Mouse (Mus musculus) left cerebral cortex, postnatal 14 days (tissue): ENCODE results near the gene Itga9. TPM values are rescaled to one million over a fixed set of nuclear protein-coding genes. Genes with fewer than 3 reads are reported as not detected.

ENCODE experiments used
- DNase-seq, 2 experiments: peaks; one replicate each; pipeline ENCODE4 v3.0.0; 2021 to 2022; ENCODE audit warnings: low spot score in 2 of 2, mixed read lengths in 1 of 2
- intact Hi-C: fragments of 180-260 bp; cut with DNase I; formaldehyde crosslinking; loops from one replicate; pipeline ENCODE4 v1.15.1; 2025
- total RNA-seq, 2 experiments: library from RNA; stranded (reverse); gene quantifications; 2 replicates each; pipeline ENCODE4 v1.2.3; 2021

Itga9 gene
- total RNA-seq, 2 experiments from 2014 or later: 7.3 to 8.9 TPM

- DNase-seq: no peak
- intact Hi-C loops: no loop called here
Measured at GRCm38 (mm10) chr9:118741268-118741667, 134.8 kb downstream of the Itga9 start.

- DNase-seq: no peak
- intact Hi-C loops: no loop called here
Measured at GRCm38 (mm10) chr9:118749335-118749949, 143.0 kb downstream of the Itga9 start.

- DNase-seq: no peak
- intact Hi-C loops: no loop called here
Measured at GRCm38 (mm10) chr9:118750828-118751227, 144.3 kb downstream of the Itga9 start.

GRCm38 (mm10) chr9:118752376-118752775 lies 145.9 kb downstream of the Itga9 start:
- DNase-seq: no peak
- intact Hi-C loops: no loop called here

GRCm38 (mm10) chr9:118759462-118759861 lies 153.0 kb downstream of the Itga9 start:
- intact Hi-C loops: no loop called here
- DNase-seq: no peak

GRCm38 (mm10) chr9:118761953-118762590 lies 155.6 kb downstream of the Itga9 start:
- no peak for DNase-seq
- intact Hi-C loops: no loop called here

GRCm38 (mm10) chr9:118762759-118763158 lies 156.3 kb downstream of the Itga9 start:
- intact Hi-C loops: no loop called here

GRCm38 (mm10) chr9:118763203-118763602 lies 156.7 kb downstream of the Itga9 start:
- no peak for DNase-seq
- intact Hi-C loops: no loop called here

More at GRCm38 (mm10) chr9:118762759-118763158, 156.3 kb downstream of the Itga9 start:
- DNase-seq: peak; percentile 66 to 72

- intact Hi-C loops: no loop called here
Measured at GRCm38 (mm10) chr9:118763646-118764045, 157.2 kb downstream of the Itga9 start.

GRCm38 (mm10) chr9:118765059-118765458 lies 158.6 kb downstream of the Itga9 start:
- DNase-seq: no peak
- intact Hi-C loops: no loop called here

More at GRCm38 (mm10) chr9:118763646-118764045, 157.2 kb downstream of the Itga9 start:
- DNase-seq: no peak

GRCm38 (mm10) chr9:118767008-118767407 lies 160.5 kb downstream of the Itga9 start:
- DNase-seq: no peak
- intact Hi-C loops: no loop called here

- intact Hi-C loops: no loop called here
- DNase-seq: no peak
Measured at GRCm38 (mm10) chr9:118768596-118768995, 162.1 kb downstream of the Itga9 start.

GRCm38 (mm10) chr9:118770366-118770765 lies 163.9 kb downstream of the Itga9 start:
- no peak for DNase-seq
- intact Hi-C loops: no loop called here

- intact Hi-C loops: no loop called here
- DNase-seq: no peak
Measured at GRCm38 (mm10) chr9:118774676-118775075, 168.2 kb downstream of the Itga9 start.

- intact Hi-C loops: no loop called here
- DNase-seq: no peak
Measured at GRCm38 (mm10) chr9:118776880-118777438, 170.5 kb downstream of the Itga9 start.

GRCm38 (mm10) chr9:118778596-118778995 lies 172.1 kb downstream of the Itga9 start:
- intact Hi-C loops: no loop called here
- DNase-seq: no peak

- intact Hi-C loops: no loop called here
- no peak for DNase-seq
Measured at GRCm38 (mm10) chr9:118784621-118785020, 178.1 kb downstream of the Itga9 start.

- no peak for DNase-seq
- intact Hi-C loops: no loop called here
Measured at GRCm38 (mm10) chr9:118785816-118786215, 179.3 kb downstream of the Itga9 start.

- peak; percentile 40 to 66 for DNase-seq
- intact Hi-C loops: no loop called here
Measured at GRCm38 (mm10) chr9:118788869-118789281, 182.4 kb downstream of the Itga9 start.

GRCm38 (mm10) chr9:118791231-118791630 lies 184.7 kb downstream of the Itga9 start:
- intact Hi-C loops: no loop called here
- no peak for DNase-seq
